Mouse (Mus musculus): Measurements from ENCODE around the gene Cd44. TPM values are rescaled to one million over a fixed set of nuclear protein-coding genes. Genes with fewer than 3 reads are reported as not detected.

The Cd44 gene
- polyA plus RNA-seq, 1 experiment from 2014 or later: 3.9 TPM

- H3K4me3 ChIP-seq: no peak overlapping the region
- WGBS: 59% methylated on average over 6 of the region's 6 CpGs
- H3K9ac ChIP-seq: no peak overlapping the region
- ATAC-seq (ENCODE audit: low FRiP score): no peak
- H3K36me3 ChIP-seq: no peaks in the 10 kb centered on the region
- no peak overlapping the region for H3K4me2 ChIP-seq (replicated peaks)
- no peaks in the 10 kb centered on the region for H3K9me3 ChIP-seq (replicated peaks)
- no peaks in the 10 kb centered on the region for H3K4me1 ChIP-seq
- no peaks in the 10 kb centered on the region for H3K27me3 ChIP-seq
- H3K27ac ChIP-seq: no peak overlapping the region
Measured at GRCm38 (mm10) chr2:102882597-102883272, 18.7 kb downstream of the Cd44 start.

GRCm38 (mm10) chr2:102882004-102882588 is 19.4 kb downstream of the Cd44 start:
- ATAC-seq (ENCODE audit: low FRiP score): no peak
- Histone ChIP-seq H3K27me3 (no peaks in the 10 kb centered on the region), H3K9me3 (replicated peaks) (no peaks in the 10 kb centered on the region), H3K4me1 (no peaks in the 10 kb centered on the region), H3K4me2 (replicated peaks) (no peak overlapping the region), H3K27ac (no peak overlapping the region), H3K36me3 (no peaks in the 10 kb centered on the region), H3K9ac (no peak overlapping the region), H3K4me3 (no peak overlapping the region)
- WGBS: 82% methylated on average over 8 of the region's 8 CpGs

- 50% methylated on average over 2 of the region's 2 CpGs for WGBS
- Histone ChIP-seq H3K4me2 (replicated peaks) (no peak overlapping the region), H3K4me3 (no peak overlapping the region), H3K36me3 (no peaks in the 10 kb centered on the region), H3K27ac (no peak overlapping the region), H3K27me3 (no peaks in the 10 kb centered on the region), H3K9ac (no peak overlapping the region), H3K4me1 (no peaks in the 10 kb centered on the region), H3K9me3 (replicated peaks) (no peaks in the 10 kb centered on the region)
- no peak for ATAC-seq (ENCODE audit: low FRiP score)
Measured at GRCm38 (mm10) chr2:102878513-102878912, 23.0 kb downstream of the Cd44 start.

- Histone ChIP-seq H3K4me1 (no peaks in the 10 kb centered on the region), H3K4me3 (no peak overlapping the region), H3K36me3 (no peaks in the 10 kb centered on the region), H3K4me2 (replicated peaks) (no peak overlapping the region), H3K9ac (no peak overlapping the region), H3K27me3 (no peaks in the 10 kb centered on the region), H3K27ac (no peak overlapping the region), H3K9me3 (replicated peaks) (no peaks in the 10 kb centered on the region)
- no peak for ATAC-seq (ENCODE audit: low FRiP score)
- 89% methylated on average over 4 of the region's 4 CpGs for WGBS
Measured at GRCm38 (mm10) chr2:102877463-102877862, 24.0 kb downstream of the Cd44 start.

- H3K9ac ChIP-seq: no peak overlapping the region
- 56% methylated on average over 1 of the region's 1 CpGs for WGBS
- no peaks in the 10 kb centered on the region for H3K9me3 ChIP-seq (replicated peaks)
- no peaks in the 10 kb centered on the region for H3K36me3 ChIP-seq
- no peak overlapping the region for H3K27ac ChIP-seq
- no peaks in the 10 kb centered on the region for H3K27me3 ChIP-seq
- no peak overlapping the region for H3K4me2 ChIP-seq (replicated peaks)
- no peaks in the 10 kb centered on the region for H3K4me1 ChIP-seq
- no peak for ATAC-seq (ENCODE audit: low FRiP score)
- H3K4me3 ChIP-seq: no peak overlapping the region
Measured at GRCm38 (mm10) chr2:102876141-102876540, 25.3 kb downstream of the Cd44 start.

GRCm38 (mm10) chr2:102873848-102874247 is 27.6 kb downstream of the Cd44 start:
- no peak overlapping the region for H3K4me3 ChIP-seq
- no peaks in the 10 kb centered on the region for H3K9me3 ChIP-seq (replicated peaks)
- no peak overlapping the region for H3K9ac ChIP-seq
- no peaks in the 10 kb centered on the region for H3K27me3 ChIP-seq
- ATAC-seq (ENCODE audit: low FRiP score): no peak
- no peak overlapping the region for H3K4me2 ChIP-seq (replicated peaks)
- WGBS: 50% methylated on average over 4 of the region's 4 CpGs
- no peak overlapping the region for H3K27ac ChIP-seq
- H3K4me1 ChIP-seq: no peaks in the 10 kb centered on the region
- no peaks in the 10 kb centered on the region for H3K36me3 ChIP-seq

- no peak for ATAC-seq (ENCODE audit: low FRiP score)
- WGBS: 90% methylated on average over 4 of the region's 4 CpGs
- no peaks in the 10 kb centered on the region for H3K36me3 ChIP-seq
- H3K27me3 ChIP-seq: no peaks in the 10 kb centered on the region
- no peak overlapping the region for H3K9ac ChIP-seq
- H3K4me3 ChIP-seq: no peak overlapping the region
- H3K27ac ChIP-seq: no peak overlapping the region
- H3K4me1 ChIP-seq: 0 out of 2 replicates have a peak, but pooled peaks cover 2% of the 10 kb centered on the region
- H3K4me2 ChIP-seq (replicated peaks): no peak overlapping the region
- H3K9me3 ChIP-seq (replicated peaks): no peaks in the 10 kb centered on the region
Measured at GRCm38 (mm10) chr2:102873194-102873593, 28.3 kb downstream of the Cd44 start.

GRCm38 (mm10) chr2:102872436-102872835 is 29.0 kb downstream of the Cd44 start:
- Histone ChIP-seq H3K27me3 (no peaks in the 10 kb centered on the region), H3K4me2 (replicated peaks) (no peak overlapping the region), H3K9me3 (replicated peaks) (no peaks in the 10 kb centered on the region), H3K4me3 (no peak overlapping the region), H3K9ac (no peak overlapping the region), H3K27ac (no peak overlapping the region), H3K4me1 (0 out of 2 replicates have a peak, but pooled peaks cover 2% of the 10 kb centered on the region), H3K36me3 (no peaks in the 10 kb centered on the region)
- no peak for ATAC-seq (ENCODE audit: low FRiP score)
- 91% methylated on average over 2 of the region's 2 CpGs for WGBS

GRCm38 (mm10) chr2:102868444-102868843 is 33.0 kb downstream of the Cd44 start:
- Histone ChIP-seq H3K4me3 (no peak overlapping the region), H3K36me3 (no peaks in the 10 kb centered on the region), H3K9ac (no peak overlapping the region), H3K9me3 (replicated peaks) (no peaks in the 10 kb centered on the region), H3K27me3 (no peaks in the 10 kb centered on the region), H3K4me1 (0 out of 2 replicates have a peak, but pooled peaks cover 4% of the 10 kb centered on the region), H3K27ac (no peak overlapping the region), H3K4me2 (replicated peaks) (no peak overlapping the region)
- 85% methylated on average over 2 of the region's 2 CpGs for WGBS
- no peak for ATAC-seq (ENCODE audit: low FRiP score)

- WGBS: 52% methylated on average over 6 of the region's 6 CpGs
- Histone ChIP-seq H3K4me2 (replicated peaks) (no peak overlapping the region), H3K4me1 (0 out of 2 replicates have a peak, but pooled peaks cover 4% of the 10 kb centered on the region), H3K27ac (no peak overlapping the region), H3K9ac (no peak overlapping the region), H3K4me3 (no peak overlapping the region), H3K36me3 (no peaks in the 10 kb centered on the region), H3K27me3 (no peaks in the 10 kb centered on the region), H3K9me3 (replicated peaks) (no peaks in the 10 kb centered on the region)
- ATAC-seq (ENCODE audit: low FRiP score): no peak
Measured at GRCm38 (mm10) chr2:102867396-102868088, 33.9 kb downstream of the Cd44 start.

- no peak overlapping the region for H3K27ac ChIP-seq
- 29% methylated on average over 1 of the region's 1 CpGs for WGBS
Measured at GRCm38 (mm10) chr2:102866594-102866993, 34.9 kb downstream of the Cd44 start.

GRCm38 (mm10) chr2:102865354-102865752 is 36.1 kb downstream of the Cd44 start:
- WGBS: 96% methylated on average over 8 of the region's 8 CpGs
- no peak overlapping the region for H3K4me3 ChIP-seq

More at GRCm38 (mm10) chr2:102866594-102866993, 34.9 kb downstream of the Cd44 start:
- no peaks in the 10 kb centered on the region for H3K36me3 ChIP-seq
- no peak for ATAC-seq (ENCODE audit: low FRiP score)
- no peak overlapping the region for H3K4me2 ChIP-seq (replicated peaks)
- H3K4me3 ChIP-seq: no peak overlapping the region
- H3K9me3 ChIP-seq (replicated peaks): no peaks in the 10 kb centered on the region
- H3K4me1 ChIP-seq: 0 out of 2 replicates have a peak, but pooled peaks cover 4% of the 10 kb centered on the region
- H3K9ac ChIP-seq: no peak overlapping the region
- H3K27me3 ChIP-seq: no peaks in the 10 kb centered on the region

More at GRCm38 (mm10) chr2:102865354-102865752, 36.1 kb downstream of the Cd44 start:
- Histone ChIP-seq H3K9me3 (replicated peaks) (no peaks in the 10 kb centered on the region), H3K4me2 (replicated peaks) (no peak overlapping the region), H3K36me3 (no peaks in the 10 kb centered on the region), H3K4me1 (0 out of 2 replicates have a peak, but pooled peaks cover 4% of the 10 kb centered on the region), H3K27me3 (no peaks in the 10 kb centered on the region), H3K27ac (no peak overlapping the region), H3K9ac (no peak overlapping the region)
- ATAC-seq (ENCODE audit: low FRiP score): no peak

All from hindbrain, embryonic 12.5 days (tissue).